Mouse (Mus musculus) C2C12 (cell line): Measurements from ENCODE around the gene Glod4.

Experiments
- CTCF ChIP-seq: IDR thresholded peaks from one replicate; pipeline ENCODE4 v1.5.1; 2011; ENCODE audit not compliant: control insufficient read depth, insufficient read depth, insufficient read length
- MAX ChIP-seq: IDR thresholded peaks from one replicate; pipeline ENCODE4 v1.6.1; 2011; ENCODE audit warnings: mild to moderate bottlenecking, control low read depth
- MYOD1 ChIP-seq: IDR thresholded peaks from one replicate; pipeline ENCODE4 v1.6.1; 2011; ENCODE audit warnings: low read depth; ENCODE audit not compliant: control insufficient read depth, insufficient read length
- USF1 ChIP-seq: IDR thresholded peaks from one replicate; pipeline ENCODE4 v1.6.1; 2011; ENCODE audit warnings: low read depth, mild to moderate bottlenecking, control low read depth, moderate library complexity

DNA sequence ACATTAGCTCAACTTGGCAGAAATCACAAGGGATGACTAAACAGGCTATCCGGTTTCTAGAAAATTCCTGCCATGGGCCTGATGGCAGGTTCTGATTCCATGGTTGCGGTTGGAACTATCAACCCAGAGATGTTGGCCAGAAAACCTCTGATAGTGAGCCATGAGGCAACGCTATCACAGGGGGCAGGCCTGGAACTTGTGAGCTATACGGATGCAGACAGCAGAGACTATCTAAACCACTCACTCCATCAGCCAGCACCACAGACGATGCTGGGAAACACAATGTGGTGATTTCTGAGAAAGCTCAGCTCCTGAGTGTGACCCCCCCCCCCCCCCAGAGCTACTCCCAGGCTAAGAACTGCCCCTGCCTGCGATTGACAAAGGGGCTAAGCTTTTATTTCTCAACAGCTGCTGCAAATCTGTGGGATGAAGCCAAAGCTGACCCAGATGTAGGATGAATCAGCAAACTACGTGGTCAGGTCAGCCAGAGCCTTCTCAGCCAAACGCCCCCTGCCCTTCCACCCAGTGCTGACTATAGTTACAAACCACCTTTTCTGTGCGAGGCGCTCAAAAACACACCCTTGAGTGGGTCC lies 43.1 kb upstream of the Glod4 start:
- TF ChIP-seq CTCF = no peak
- peak; percentile 71 for TF ChIP-seq MAX
- TF ChIP-seq MYOD1 = peak; percentile 81
- no peak for TF ChIP-seq USF1
